Mouse (Mus musculus) mouse embryonic stem cell (cell line): ENCODE results near the gene Mtx1.

Source experiments
- in situ Hi-C, 2 experiments: fragments of 300-500 bp; cut with MboI; formaldehyde crosslinking; loops; 1 replicate in 1 of 2; 3 replicates in 1 of 2; pipeline ENCODE4 v1.14.3; 2019 to 2020; ENCODE audit warnings: low sequenced_read_pairs in 2 of 2, low pct_unique_long_range_greater_than_20kb in 1 of 2, mixed read lengths in 1 of 2; ENCODE audit not compliant: unreplicated experiment in 1 of 2

The Mtx1 gene

GRCm38 (mm10) chr3:89244158-89244981 lies 17.5 kb upstream of the Mtx1 start:
- in situ Hi-C loops = no loop called here

GRCm38 (mm10) chr3:89243609-89244008 lies 16.7 kb upstream of the Mtx1 start:
- in situ Hi-C loops = no loop called here

DNA sequence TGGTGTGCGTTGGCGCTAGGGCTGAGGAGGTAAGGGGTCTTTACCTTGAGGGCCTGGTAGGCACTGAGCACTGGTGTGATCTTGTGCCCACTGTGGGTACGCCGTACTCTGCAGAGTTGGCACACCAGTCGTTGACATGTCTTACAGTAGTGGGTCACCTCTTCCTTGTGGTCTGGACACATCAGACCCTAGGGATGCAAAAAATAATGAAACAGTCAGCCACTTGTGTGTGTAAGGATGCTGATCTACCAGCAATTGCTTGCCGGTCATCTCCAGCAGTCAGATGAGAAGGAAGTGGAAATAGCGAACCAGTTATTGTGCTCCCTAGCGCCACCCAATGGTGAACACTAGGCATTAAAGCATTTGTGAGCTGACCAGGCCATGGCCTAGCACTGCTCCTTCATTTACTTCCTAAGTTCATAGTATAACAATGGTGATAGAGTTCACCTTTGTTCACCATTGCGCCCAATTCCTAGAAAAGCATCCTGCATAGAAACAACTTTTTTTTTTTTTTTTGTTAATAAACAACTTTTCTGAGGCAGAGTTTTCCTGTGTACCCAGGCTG lies 15.5 kb upstream of the Mtx1 start:
- in situ Hi-C loops = no loop called here

DNA sequence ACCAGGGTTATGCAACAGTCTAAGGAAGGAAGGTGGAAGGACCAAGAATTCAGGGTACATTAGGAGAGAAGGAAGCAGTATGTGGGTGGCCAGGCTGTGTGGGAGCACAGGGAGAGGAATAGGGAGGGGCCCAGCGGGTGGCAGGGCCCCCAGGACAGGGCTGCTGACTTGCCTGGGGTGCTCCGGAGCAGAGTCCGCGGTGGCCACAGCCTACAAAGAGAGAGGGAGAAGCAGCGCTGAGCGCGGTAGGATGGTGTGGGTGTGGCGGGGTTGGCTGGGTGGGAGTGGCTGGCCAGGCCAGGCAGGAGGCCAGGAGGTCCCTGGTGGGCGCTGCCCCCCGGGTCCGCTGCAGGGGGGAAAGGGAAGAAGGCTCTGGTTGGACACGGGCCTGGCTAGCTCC lies 11.6 kb upstream of the Mtx1 start:
- in situ Hi-C loops = no loop called here

DNA sequence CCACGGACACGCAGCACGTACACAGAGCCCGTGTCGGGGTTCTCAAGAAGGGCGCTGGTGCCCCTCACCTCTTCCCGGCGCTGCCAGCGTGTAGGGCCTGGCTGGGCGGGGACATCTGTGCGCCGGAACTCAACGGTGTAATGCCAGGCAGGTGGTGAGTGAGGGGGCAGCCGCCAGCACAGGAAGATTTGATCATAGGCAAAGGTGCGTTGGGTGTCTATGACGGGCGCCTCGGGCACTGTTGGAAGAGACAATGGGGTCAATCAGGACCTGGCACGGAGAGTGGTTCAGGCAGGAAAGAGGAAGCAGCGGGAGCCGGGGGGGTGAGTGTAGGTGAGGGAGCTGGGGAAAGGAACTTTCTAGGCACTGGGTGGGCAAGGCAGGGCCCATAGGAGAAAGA lies 10.8 kb upstream of the Mtx1 start:
- in situ Hi-C loops = no loop called here

GRCm38 (mm10) chr3:89236516-89236915 lies 9.6 kb upstream of the Mtx1 start:
- in situ Hi-C loops = no loop called here

DNA sequence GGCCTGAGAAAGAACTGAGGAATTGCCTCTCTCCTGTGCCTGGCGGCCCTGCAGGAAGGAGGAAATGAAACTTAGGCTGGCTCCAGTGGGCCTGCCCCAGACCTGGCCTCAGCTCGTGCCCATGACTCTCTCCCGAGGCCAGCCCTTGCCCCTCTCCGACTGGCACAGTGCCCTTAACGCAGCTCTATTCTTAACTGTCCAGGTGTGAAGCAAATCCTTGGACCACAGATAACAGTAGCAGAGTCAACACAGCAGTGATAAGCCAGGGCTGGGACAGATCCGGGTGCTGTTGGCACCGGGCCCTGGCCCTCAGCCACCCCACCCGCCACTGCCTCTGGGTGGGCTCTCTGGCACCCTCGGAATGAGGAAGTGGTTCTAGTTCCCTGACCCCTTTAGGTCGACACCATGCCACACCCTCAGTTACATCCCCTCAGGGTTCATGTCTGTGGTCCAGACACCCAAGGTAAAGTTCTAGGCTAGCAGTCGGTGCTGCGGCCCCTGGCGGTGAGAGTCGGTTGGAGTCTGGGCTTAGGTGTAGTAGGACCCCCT lies 6.7 kb upstream of the Mtx1 start:
- in situ Hi-C loops = no loop called here

GRCm38 (mm10) chr3:89232614-89233013 lies 5.7 kb upstream of the Mtx1 start:
- in situ Hi-C loops = no loop called here

- in situ Hi-C loops = no loop called here
Observed at GRCm38 (mm10) chr3:89231772-89232275, 4.9 kb upstream of the Mtx1 start.

- in situ Hi-C loops = no loop called here
Observed at GRCm38 (mm10) chr3:89231345-89231744, 4.5 kb upstream of the Mtx1 start.

DNA sequence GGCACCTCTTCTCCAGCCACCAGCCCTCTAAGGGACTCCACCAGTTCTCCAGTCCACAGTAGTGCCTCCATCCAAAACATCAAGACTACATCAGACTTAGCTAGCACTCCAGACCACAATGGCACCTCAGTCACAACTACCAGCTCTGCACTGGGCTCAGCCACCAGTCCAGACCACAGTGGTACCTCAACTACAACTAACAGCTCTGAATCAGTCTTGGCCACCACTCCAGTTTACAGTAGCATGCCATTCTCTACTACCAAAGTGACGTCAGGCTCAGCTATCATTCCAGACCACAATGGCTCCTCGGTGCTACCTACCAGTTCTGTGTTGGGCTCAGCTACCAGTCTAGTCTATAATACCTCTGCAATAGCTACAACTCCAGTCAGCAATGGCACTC lies 3.7 kb upstream of the Mtx1 start:
- in situ Hi-C loops = no loop called here

- in situ Hi-C loops = no loop called here
Observed at GRCm38 (mm10) chr3:89229276-89229675, 2.4 kb upstream of the Mtx1 start.

DNA sequence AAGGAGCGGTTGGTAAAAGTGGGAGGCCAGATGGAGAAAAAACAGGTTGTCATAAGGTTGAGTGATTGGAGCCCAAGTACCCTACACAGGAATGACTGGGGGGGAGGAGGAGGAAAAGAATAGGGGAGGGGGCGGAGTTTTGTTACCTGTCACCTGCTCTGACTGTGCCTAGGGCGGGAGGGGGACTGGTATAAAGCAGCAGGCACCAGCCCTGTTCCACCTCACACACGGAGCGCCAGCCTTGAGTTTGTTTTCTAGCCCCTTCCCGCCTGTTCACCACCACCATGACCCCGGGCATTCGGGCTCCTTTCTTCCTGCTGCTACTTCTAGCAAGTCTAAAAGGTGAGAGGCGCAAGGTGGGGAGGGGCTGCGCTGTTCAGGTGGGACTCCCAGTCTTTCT lies 1.9 kb upstream of the Mtx1 start, which contains the start of gene Muc1:
Gene Muc1 (plus strand): TSS at position 222 of the 400 bp plus-strand sequence.
- in situ Hi-C loops = no loop called here

GRCm38 (mm10) chr3:89228180-89228549 lies 1.3 kb upstream of the Mtx1 start:
- in situ Hi-C loops = no loop called here

- in situ Hi-C loops = no loop called here
Observed at GRCm38 (mm10) chr3:89227307-89228179, 655 bp upstream of the Mtx1 start.

GRCm38 (mm10) chr3:89226361-89226760 lies 527 bp downstream of the Mtx1 start:
- in situ Hi-C loops = no loop called here

- in situ Hi-C loops = no loop called here
Observed at GRCm38 (mm10) chr3:89225918-89226317, 970 bp downstream of the Mtx1 start.

DNA sequence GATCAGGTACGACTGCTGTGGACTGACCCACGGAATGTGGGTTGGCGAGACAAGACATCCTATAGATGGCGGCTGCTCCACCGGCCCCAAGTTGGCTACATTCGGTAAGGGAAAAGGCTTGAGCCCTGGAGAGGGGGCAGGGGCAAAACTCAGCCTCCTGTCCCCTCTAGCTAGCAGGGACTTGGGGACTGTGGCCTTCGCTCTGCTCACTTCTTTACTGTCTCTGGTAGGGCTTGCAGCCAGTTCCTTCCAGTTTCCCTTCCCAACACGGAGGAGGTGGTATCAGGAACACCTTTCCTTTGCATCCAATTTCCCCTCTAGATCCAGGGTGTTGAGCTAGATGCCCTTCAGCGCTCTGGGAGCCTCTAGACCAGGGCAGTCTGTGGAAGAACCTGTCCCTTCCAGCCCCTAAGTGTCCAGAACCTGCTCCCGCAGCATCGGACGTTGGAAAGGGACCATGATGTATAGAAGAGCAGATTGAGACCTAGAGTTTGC lies 1.5 kb downstream of the Mtx1 start:
- in situ Hi-C loops = no loop called here

GRCm38 (mm10) chr3:89224796-89225195 lies 2.1 kb downstream of the Mtx1 start:
- in situ Hi-C loops = no loop called here
